Mouse (Mus musculus) small intestine, adult 2 months (tissue): ENCODE measurements around the gene Rxfp4.

ENCODE experiments used
- CTCF ChIP-seq: fragments of 200-500 bp; IDR thresholded peaks from 2 replicates; pipeline ENCODE4 v1.5.1; 2012; ENCODE audit warnings: low read depth, mild to moderate bottlenecking, control low read depth, inconsistent platforms, low read length, moderate library complexity, mixed read lengths; ENCODE audit not compliant: insufficient replicate concordance, insufficient read length; ENCODE audit errors: extremely low read depth
- POLR2A ChIP-seq: fragments of 200-500 bp; IDR thresholded peaks from 2 replicates; pipeline ENCODE4 v1.6.1; 2012; ENCODE audit warnings: low read depth, mild to moderate bottlenecking, control low read depth, inconsistent platforms, low read length, moderate library complexity

DNA sequence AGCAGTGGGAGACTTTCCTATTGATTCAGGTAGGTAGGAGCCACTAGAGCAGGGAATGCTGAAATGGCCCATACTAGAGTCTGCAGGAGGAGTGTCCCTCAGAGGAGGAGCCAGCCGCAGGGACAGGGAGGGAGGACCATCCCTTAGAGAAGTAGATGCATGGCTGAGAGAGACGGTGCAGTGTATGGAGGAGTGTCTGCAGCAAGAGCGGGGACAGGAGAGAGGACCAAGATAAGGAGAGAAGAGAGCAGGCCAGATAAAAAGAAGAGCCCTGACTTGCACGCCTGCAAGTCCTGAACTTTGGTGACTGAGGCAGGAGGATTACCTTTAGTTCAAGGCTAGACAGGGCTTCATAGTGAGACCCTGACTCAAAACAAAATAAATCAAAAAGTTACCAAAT lies 25.8 kb downstream of the Rxfp4 start:
- no peak for TF ChIP-seq POLR2A
- no peak for TF ChIP-seq CTCF
